Mouse (Mus musculus) liver, embryonic 12.5 days (tissue): Measurements from ENCODE around the gene Kcnmb2. TPM values are rescaled to one million over a fixed set of nuclear protein-coding genes. Genes with fewer than 3 reads are reported as not detected.

Experiments used
- ATAC-seq: fragments of 200-750 bp; cut with Nextera tagmentation; 2 replicates; pipeline ENCODE4 v1.8.0; 2017; ENCODE audit warnings: moderate number of reproducible peaks, mild to moderate bottlenecking, moderate library complexity
- H3K27ac ChIP-seq: fragments of 300-500 bp; sonication (generic); 2 replicates; pipeline ENCODE4 v1.5.1; 2016; ENCODE audit warnings: mild to moderate bottlenecking
- H3K27me3 ChIP-seq: fragments of 300-500 bp; sonication (generic); replicated peaks from 2 replicates; pipeline ENCODE4 v1.6.1; 2016; ENCODE audit warnings: mild to moderate bottlenecking, moderate library complexity
- H3K36me3 ChIP-seq: fragments of 300-500 bp; sonication (generic); 2 replicates; pipeline ENCODE4 v1.6.1; 2016; ENCODE audit warnings: mild to moderate bottlenecking, moderate library complexity
- H3K4me1 ChIP-seq: fragments of 300-500 bp; sonication (generic); 2 replicates; pipeline ENCODE4 v1.6.1; 2016
- H3K4me2 ChIP-seq: fragments of 300-500 bp; sonication (generic); 2 replicates; pipeline ENCODE4 v1.6.1; 2016; ENCODE audit warnings: mild to moderate bottlenecking, moderate library complexity
- H3K4me3 ChIP-seq: fragments of 300-500 bp; sonication (generic); 2 replicates; pipeline ENCODE4 v1.5.1; 2016; ENCODE audit warnings: mild to moderate bottlenecking, moderate library complexity
- H3K9ac ChIP-seq: fragments of 300-500 bp; sonication (generic); 2 replicates; pipeline ENCODE4 v1.6.1; 2016; ENCODE audit warnings: mild to moderate bottlenecking, moderate library complexity
- H3K9me3 ChIP-seq: fragments of 300-500 bp; sonication (generic); replicated peaks from 2 replicates; pipeline ENCODE4 v1.6.1; 2016; ENCODE audit warnings: mild to moderate bottlenecking, moderate library complexity
- WGBS: fragments of 180-500 bp; shearing (Covaris S2); methylation state at CpG from one replicate; pipeline ENCODE4 v1.1.7; 2016; ENCODE audit not compliant: insufficient replicate concordance; 5-methylcytosine and 5-hydroxymethylcytosine counted together
- polyA plus RNA-seq: library from polyadenylated mRNA; unstranded; fragments of >200 nt; fragmentation: Nextera tagmentation; extraction: Ambion mirVana; gene quantifications from 2 replicates; pipeline ENCODE4 v1.2.1, GENCODE M21; 2016

Kcnmb2 gene
- polyA plus RNA-seq, 1 experiment from 2014 or later: 0.64 TPM

GRCm38 (mm10) chr3:32088762-32089161 is 186.5 kb downstream of the Kcnmb2 start:
- H3K36me3 ChIP-seq: no peaks in the 10 kb centered on the region
- WGBS: 68% methylated on average over 1 of the region's 1 CpGs
- ATAC-seq: no peak

DNA sequence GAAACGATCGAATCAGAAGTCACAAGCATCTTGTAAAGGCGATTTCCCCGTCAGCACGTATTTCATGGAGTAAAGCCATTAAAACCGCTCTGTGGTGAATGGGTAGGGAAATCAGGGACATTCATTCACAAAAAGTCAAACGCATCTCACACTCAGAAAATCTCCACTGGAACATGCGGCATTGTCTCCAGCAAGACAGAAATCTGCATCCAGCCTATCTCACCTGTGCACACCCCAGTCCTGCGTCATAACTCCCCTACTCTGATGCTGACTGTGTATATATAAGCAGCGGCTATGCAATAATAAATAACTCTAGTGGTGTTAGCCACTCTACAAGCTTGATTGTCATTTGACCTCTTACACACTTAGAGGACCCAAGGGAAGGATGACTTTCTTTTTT is 199.1 kb downstream of the Kcnmb2 start:
- H3K4me3 ChIP-seq: no peak overlapping the region
- no peaks in the 10 kb centered on the region for H3K9me3 ChIP-seq
- no peak overlapping the region for H3K4me2 ChIP-seq
- H3K4me1 ChIP-seq: no peaks in the 10 kb centered on the region
- no peaks in the 10 kb centered on the region for H3K27me3 ChIP-seq
- no peak overlapping the region for H3K9ac ChIP-seq
- ATAC-seq: no peak
- WGBS: 78% methylated on average over 10 of the region's 10 CpGs
- H3K36me3 ChIP-seq: no peaks in the 10 kb centered on the region
- no peak overlapping the region for H3K27ac ChIP-seq

More at GRCm38 (mm10) chr3:32088762-32089161, 186.5 kb downstream of the Kcnmb2 start:
- no peaks in the 10 kb centered on the region for H3K27me3 ChIP-seq
- no peaks in the 10 kb centered on the region for H3K9me3 ChIP-seq
- H3K4me1 ChIP-seq: no peaks in the 10 kb centered on the region
- no peak overlapping the region for H3K27ac ChIP-seq
- no peak overlapping the region for H3K9ac ChIP-seq
- no peak overlapping the region for H3K4me2 ChIP-seq
- H3K4me3 ChIP-seq: no peak overlapping the region

- H3K4me3 ChIP-seq: no peak overlapping the region
- H3K36me3 ChIP-seq: no peaks in the 10 kb centered on the region
- H3K4me2 ChIP-seq: no peak overlapping the region
- H3K9ac ChIP-seq: no peak overlapping the region
- H3K4me1 ChIP-seq: no peaks in the 10 kb centered on the region
- no peak overlapping the region for H3K27ac ChIP-seq
- no peak for ATAC-seq
- no peaks in the 10 kb centered on the region for H3K27me3 ChIP-seq
- 64% methylated on average over 5 of the region's 5 CpGs for WGBS
- no peaks in the 10 kb centered on the region for H3K9me3 ChIP-seq
These were observed 217.5 kb downstream of the Kcnmb2 start for GRCm38 (mm10) chr3:32119851-32120250.

GRCm38 (mm10) chr3:32121731-32122130 is 219.4 kb downstream of the Kcnmb2 start:
- H3K4me3 ChIP-seq: no peak overlapping the region
- no peak overlapping the region for H3K9ac ChIP-seq
- whole genome bisulfite sequencing: 43% methylated on average over 3 of the region's 3 CpGs
- H3K4me2 ChIP-seq: no peak overlapping the region
- no peaks in the 10 kb centered on the region for H3K4me1 ChIP-seq
- no peaks in the 10 kb centered on the region for H3K9me3 ChIP-seq
- no peaks in the 10 kb centered on the region for H3K36me3 ChIP-seq
- no peaks in the 10 kb centered on the region for H3K27me3 ChIP-seq
- ATAC-seq: no peak
- H3K27ac ChIP-seq: no peak overlapping the region

- Histone ChIP-seq H3K4me1 (no peaks in the 10 kb centered on the region), H3K36me3 (no peaks in the 10 kb centered on the region), H3K27ac (no peak overlapping the region), H3K4me3 (no peak overlapping the region), H3K27me3 (no peaks in the 10 kb centered on the region), H3K9ac (no peak overlapping the region), H3K4me2 (no peak overlapping the region), H3K9me3 (no peaks in the 10 kb centered on the region)
- 64% methylated on average over 4 of the region's 4 CpGs for WGBS
- ATAC-seq: no peak
These were observed 223.1 kb downstream of the Kcnmb2 start for GRCm38 (mm10) chr3:32125431-32125830.

DNA sequence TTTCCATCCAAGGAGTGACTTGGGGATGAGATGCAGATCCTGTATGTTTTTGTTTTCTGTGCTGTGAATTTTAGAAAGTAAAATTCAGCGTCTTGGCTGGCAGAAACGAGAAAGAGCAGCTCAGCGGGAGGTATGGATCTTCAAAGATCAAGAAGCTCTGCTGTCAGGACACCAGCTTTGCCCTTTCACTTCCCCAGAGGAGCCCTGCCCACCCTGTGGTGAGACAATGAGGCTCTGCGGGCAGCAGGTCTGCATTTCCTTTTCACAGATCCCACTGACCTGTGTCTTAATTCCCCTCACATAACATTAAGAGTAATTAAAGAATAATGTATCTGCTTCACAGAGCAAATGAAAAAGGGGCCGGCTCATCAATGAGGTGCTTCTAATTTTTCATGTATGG is 226.1 kb downstream of the Kcnmb2 start:
- Histone ChIP-seq H3K36me3 (no peaks in the 10 kb centered on the region), H3K27ac (no peak overlapping the region), H3K4me3 (no peak overlapping the region), H3K4me2 (no peak overlapping the region), H3K9ac (no peak overlapping the region), H3K9me3 (no peaks in the 10 kb centered on the region), H3K4me1 (no peaks in the 10 kb centered on the region), H3K27me3 (no peaks in the 10 kb centered on the region)
- ATAC-seq: no peak
- WGBS: 6% methylated on average over 5 of the region's 5 CpGs

DNA sequence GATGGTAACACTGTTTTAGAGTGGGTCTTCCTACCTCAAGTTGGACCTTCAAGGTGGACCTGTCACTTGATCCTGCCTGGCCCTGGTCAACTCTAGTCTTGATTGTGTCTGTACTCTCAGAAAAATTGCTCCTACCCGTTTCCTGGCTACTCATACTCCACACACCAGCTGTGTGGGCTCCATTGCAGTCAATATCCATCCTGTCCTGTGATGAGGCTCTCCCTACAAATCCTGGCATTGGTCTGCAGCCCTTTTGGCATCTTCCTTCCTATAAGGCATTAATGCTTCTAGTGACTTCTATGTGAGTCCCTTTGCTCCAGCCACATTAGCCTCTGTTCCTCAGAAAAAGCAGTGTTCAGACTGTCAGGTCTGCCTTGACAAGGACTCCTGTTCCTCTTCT is 228.4 kb downstream of the Kcnmb2 start:
- no peaks in the 10 kb centered on the region for H3K27me3 ChIP-seq
- H3K9ac ChIP-seq: no peak overlapping the region
- H3K4me2 ChIP-seq: no peak overlapping the region
- H3K27ac ChIP-seq: no peak overlapping the region
- no peak for ATAC-seq
- no peaks in the 10 kb centered on the region for H3K36me3 ChIP-seq
- H3K9me3 ChIP-seq: no peaks in the 10 kb centered on the region
- H3K4me1 ChIP-seq: no peaks in the 10 kb centered on the region
- no peak overlapping the region for H3K4me3 ChIP-seq
- WGBS: 33% methylated on average over 1 of the region's 1 CpGs

- no peaks in the 10 kb centered on the region for H3K36me3 ChIP-seq
- no peaks in the 10 kb centered on the region for H3K9me3 ChIP-seq
- no peak overlapping the region for H3K27ac ChIP-seq
- no peaks in the 10 kb centered on the region for H3K4me1 ChIP-seq
- 76% methylated on average over 3 of the region's 3 CpGs for WGBS
- no peaks in the 10 kb centered on the region for H3K27me3 ChIP-seq
- no peak for ATAC-seq
- H3K4me3 ChIP-seq: no peak overlapping the region
- H3K4me2 ChIP-seq: no peak overlapping the region
- H3K9ac ChIP-seq: no peak overlapping the region
These were observed 230.2 kb downstream of the Kcnmb2 start for GRCm38 (mm10) chr3:32132395-32133004.

GRCm38 (mm10) chr3:32144194-32144593 is 241.9 kb downstream of the Kcnmb2 start:
- H3K27me3 ChIP-seq: no peaks in the 10 kb centered on the region
- no peaks in the 10 kb centered on the region for H3K9me3 ChIP-seq
- WGBS: 64% methylated on average over 5 of the region's 5 CpGs

GRCm38 (mm10) chr3:32144655-32145054 is 242.3 kb downstream of the Kcnmb2 start:
- no peak overlapping the region for H3K4me2 ChIP-seq
- no peaks in the 10 kb centered on the region for H3K4me1 ChIP-seq
- H3K36me3 ChIP-seq: no peaks in the 10 kb centered on the region
- no peaks in the 10 kb centered on the region for H3K27me3 ChIP-seq
- H3K27ac ChIP-seq: no peak overlapping the region
- H3K9me3 ChIP-seq: no peaks in the 10 kb centered on the region
- 67% methylated on average over 3 of the region's 3 CpGs for WGBS
- H3K9ac ChIP-seq: no peak overlapping the region
- H3K4me3 ChIP-seq: no peak overlapping the region
- ATAC-seq: no peak

More at GRCm38 (mm10) chr3:32144194-32144593, 241.9 kb downstream of the Kcnmb2 start:
- Histone ChIP-seq H3K36me3 (no peaks in the 10 kb centered on the region), H3K27ac (no peak overlapping the region), H3K9ac (no peak overlapping the region), H3K4me3 (no peak overlapping the region), H3K4me1 (no peaks in the 10 kb centered on the region), H3K4me2 (no peak overlapping the region)
- no peak for ATAC-seq

DNA sequence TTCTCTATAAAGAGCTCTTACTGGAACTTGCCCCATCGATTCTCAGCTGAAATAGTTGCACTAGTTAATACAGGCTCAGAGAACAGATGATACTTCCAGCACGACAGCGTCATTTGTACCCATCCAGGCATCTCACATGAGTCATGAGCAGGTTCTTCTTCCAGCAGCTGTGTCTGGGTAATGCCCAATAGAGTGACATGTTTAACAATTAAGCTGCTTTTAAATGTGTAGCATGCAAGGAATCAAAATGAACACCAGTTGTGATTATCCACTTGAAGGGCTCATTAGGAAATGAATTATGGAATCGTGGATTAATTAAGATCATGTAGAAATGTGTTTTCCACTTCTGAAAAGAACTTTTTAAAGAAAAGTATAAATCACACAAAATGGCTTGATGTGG is 245.4 kb downstream of the Kcnmb2 start:
- Histone ChIP-seq H3K4me1 (no peaks in the 10 kb centered on the region), H3K4me2 (no peak overlapping the region), H3K27ac (no peak overlapping the region), H3K9ac (no peak overlapping the region), H3K36me3 (no peaks in the 10 kb centered on the region), H3K4me3 (no peak overlapping the region), H3K9me3 (no peaks in the 10 kb centered on the region), H3K27me3 (no peaks in the 10 kb centered on the region)
- ATAC-seq: no peak
- 76% methylated on average over 4 of the region's 4 CpGs for WGBS

DNA sequence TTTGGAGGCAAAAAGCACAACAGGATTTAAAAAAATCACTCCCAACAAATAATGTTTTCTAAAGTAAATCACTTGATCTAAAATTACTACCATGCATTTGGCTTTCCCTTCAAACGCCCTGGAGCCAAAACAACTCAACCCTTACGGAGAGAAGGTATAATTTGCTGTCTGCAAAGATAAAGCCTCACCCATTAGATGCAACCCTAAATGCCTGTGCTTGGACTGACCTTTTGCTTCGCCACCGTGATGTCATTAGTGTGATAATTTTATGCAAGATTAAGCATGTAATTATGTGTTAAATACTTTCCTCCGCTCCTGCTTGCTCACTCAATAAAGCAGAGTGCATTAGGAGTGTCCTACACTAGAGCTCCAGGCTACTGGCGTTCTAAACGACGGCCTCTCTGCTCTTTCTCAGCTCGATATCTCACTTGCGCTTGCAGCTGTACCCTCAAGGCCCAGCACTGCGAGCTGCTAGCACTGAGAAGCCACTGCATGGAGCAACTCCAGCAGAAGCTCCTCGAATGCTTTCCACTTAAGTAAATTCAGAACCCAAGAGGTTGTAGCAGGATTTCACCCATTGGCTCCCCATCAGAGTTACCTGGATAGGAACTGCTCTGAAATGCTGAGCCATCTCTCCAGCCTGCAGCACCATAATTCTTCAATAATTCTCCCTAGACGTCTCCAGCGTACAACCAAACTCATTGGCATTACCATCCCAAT is 247.7 kb downstream of the Kcnmb2 start:
- 58% methylated on average over 14 of the region's 14 CpGs for WGBS
- H3K27ac ChIP-seq: no peak overlapping the region
- no peaks in the 10 kb centered on the region for H3K9me3 ChIP-seq
- no peaks in the 10 kb centered on the region for H3K27me3 ChIP-seq
- H3K4me2 ChIP-seq: no peak overlapping the region
- no peak overlapping the region for H3K4me3 ChIP-seq
- no peaks in the 10 kb centered on the region for H3K36me3 ChIP-seq
- no peaks in the 10 kb centered on the region for H3K4me1 ChIP-seq
- no peak overlapping the region for H3K9ac ChIP-seq
- no peak for ATAC-seq
